Mouse (Mus musculus): ENCODE results near the gene Cox7a2. TPM values are rescaled to one million over a fixed set of nuclear protein-coding genes. Genes with fewer than 3 reads are reported as not detected.

The Cox7a2 gene
- total and polyA plus RNA-seq, 2 experiments from 2014 or later, result 1,889 to 2,951 TPM

DNA sequence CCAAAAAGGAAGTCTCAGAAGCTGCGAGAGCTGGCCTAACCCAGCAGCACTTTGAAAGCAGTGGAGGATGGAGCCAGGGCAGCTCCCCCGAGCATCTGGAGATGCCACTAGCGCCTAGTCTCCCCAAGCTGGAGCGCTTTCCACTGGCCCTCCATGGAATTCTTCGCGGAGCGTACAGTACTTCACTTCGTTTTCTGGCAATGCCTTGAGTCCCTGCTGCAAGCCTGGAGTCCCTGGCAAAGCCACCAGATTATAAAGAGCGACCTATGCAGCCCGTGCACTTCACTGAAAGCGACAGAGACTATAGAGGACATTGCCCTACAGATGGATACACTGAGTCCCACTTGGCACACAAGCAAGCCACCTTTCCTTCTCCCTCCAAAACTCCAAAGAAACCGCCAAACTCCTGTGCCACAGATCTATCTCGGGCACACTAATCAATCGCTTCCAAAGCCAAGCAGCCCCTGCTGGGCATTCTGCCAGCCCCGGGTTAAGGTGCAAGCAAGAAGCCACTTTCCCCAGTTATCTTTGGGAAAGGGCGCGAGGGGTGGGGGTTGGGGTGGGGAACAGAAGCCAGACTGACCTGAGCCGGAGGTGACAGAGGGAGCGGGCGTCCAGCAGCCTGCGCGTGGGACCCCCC, 41.7 kb downstream of the Cox7a2 start:
- peaks cover 10% of the 10 kb centered on the region for H3K4me1 ChIP-seq (ENCODE audit: control insufficient read depth, insufficient read depth)
- H3K4me3 ChIP-seq (ENCODE audit: low read depth, low read length), result peak overlapping the region; percentile 58
- H3K4me2 ChIP-seq (ENCODE audit: low read depth, low read length), result peak overlapping the region; percentile 86
- H3K9me3 ChIP-seq (replicated peaks; ENCODE audit: control insufficient read depth, low read length), result no peaks in the 10 kb centered on the region
- 1% methylated on average over 22 of the region's 22 CpGs for WGBS
- peaks cover 19% of the 10 kb centered on the region for H3K27me3 ChIP-seq (ENCODE audit: control insufficient read depth, insufficient read depth, low read length)
- peak overlapping the region; percentile 51 for H3K9ac ChIP-seq (replicated peaks; ENCODE audit: low read depth, low read length)
- TF ChIP-seq CTCF (IDR thresholded peaks at IDR 0.05; ENCODE audit: low read depth) (no peak), EP300 (IDR thresholded peaks at IDR 0.05; ENCODE audit: low read depth) (no peak)
- H3K27ac ChIP-seq (ENCODE audit: low read depth), result peak overlapping the region; percentile 40; the same call in 1 of the 2 replicates
- DNase-seq (ENCODE audit: low spot score), result no peak
- no peaks in the 10 kb centered on the region for H3K36me3 ChIP-seq (replicated peaks; ENCODE audit: control insufficient read depth, insufficient read depth, low read length)
- no peak for ATAC-seq (ENCODE audit: insufficient read depth, low read depth)

DNA sequence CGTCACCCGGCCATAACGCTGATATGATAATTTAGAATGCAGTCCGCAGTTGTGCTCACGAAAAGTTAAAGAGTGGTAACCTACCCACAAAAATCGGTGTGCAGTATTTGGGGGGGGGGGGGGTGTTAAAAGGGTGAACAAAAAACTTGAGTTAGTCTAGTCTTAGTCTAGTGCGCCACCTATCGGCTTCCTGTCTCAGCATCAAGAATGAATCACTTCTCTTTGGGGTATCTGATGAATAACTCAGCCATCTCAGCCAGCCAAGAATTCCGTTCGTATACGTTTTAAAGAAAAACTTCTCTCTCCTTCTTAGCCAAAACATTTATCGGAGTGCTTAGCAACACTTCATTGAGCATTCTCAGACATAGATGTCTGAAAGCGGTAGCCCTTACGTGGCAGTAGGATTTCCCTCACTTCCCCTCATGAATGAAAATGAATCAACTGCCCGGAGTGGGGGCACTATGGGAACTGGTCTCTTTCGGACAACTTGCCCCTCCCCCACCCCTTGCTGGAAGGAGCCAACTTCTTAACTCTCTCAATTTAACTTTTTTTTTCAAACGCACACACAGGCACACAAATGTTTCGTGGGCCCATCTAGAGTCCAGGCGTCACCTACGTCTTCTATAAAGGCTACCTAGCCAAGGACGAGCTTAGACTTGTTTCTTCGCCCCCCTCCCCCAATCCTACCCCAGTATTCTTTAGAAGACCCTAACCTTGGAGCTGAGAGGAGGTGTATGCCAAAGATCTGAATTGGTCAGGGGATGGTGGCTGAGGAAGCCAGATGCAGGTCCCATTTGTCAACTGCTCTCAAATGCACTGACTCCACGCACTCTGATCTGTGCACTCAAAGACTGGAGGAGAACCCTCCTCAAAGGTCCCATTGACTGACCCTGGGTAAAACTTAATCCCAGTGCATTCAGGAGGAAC, 42.5 kb downstream of the Cox7a2 start:
- Histone ChIP-seq H3K4me2 (ENCODE audit: low read depth, low read length) (peak overlapping the region; percentile 86), H3K27ac (ENCODE audit: low read depth) (no peak overlapping the region), H3K27me3 (ENCODE audit: control insufficient read depth, insufficient read depth, low read length) (peaks cover 19% of the 10 kb centered on the region), H3K36me3 (replicated peaks; ENCODE audit: control insufficient read depth, insufficient read depth, low read length) (no peaks in the 10 kb centered on the region), H3K4me3 (ENCODE audit: low read depth, low read length) (peak overlapping the region; percentile 58), H3K4me1 (ENCODE audit: control insufficient read depth, insufficient read depth) (peaks cover 10% of the 10 kb centered on the region), H3K9ac (replicated peaks; ENCODE audit: low read depth, low read length) (peak overlapping the region; percentile 51), H3K9me3 (replicated peaks; ENCODE audit: control insufficient read depth, low read length) (no peaks in the 10 kb centered on the region)
- no peak for ATAC-seq (ENCODE audit: insufficient read depth, low read depth)
- 9% methylated on average over 23 of the region's 23 CpGs for WGBS
- TF ChIP-seq CTCF (IDR thresholded peaks at IDR 0.05; ENCODE audit: low read depth) (peak; percentile 73), EP300 (IDR thresholded peaks at IDR 0.05; ENCODE audit: low read depth) (no peak)
- peak; percentile 82 for DNase-seq (ENCODE audit: low spot score)

DNA sequence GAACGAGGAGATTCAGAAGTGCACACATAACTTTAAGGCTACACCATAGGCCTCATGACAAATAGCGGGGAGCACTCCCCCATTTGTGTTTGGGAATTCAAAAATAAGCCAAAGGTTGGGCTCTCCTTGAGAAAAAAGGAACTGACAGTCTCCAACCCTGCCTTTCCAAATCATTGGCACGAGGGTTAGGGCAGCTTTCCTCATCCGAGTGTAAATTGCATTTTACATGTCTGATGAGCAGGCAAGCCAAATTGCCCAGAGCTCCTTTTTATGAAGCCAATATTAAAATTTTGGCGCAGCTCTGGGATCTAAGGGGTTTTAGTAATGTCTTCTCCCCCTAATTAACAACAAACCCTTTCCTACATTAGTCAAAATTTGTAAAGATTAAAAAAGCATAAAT, 43.2 kb downstream of the Cox7a2 start:
- TF ChIP-seq EP300 (IDR thresholded peaks at IDR 0.05; ENCODE audit: low read depth) (no peak), CTCF (IDR thresholded peaks at IDR 0.05; ENCODE audit: low read depth) (no peak)
- WGBS, result 33% methylated on average over 5 of the region's 5 CpGs
- H3K9me3 ChIP-seq (replicated peaks; ENCODE audit: control insufficient read depth, low read length), result no peaks in the 10 kb centered on the region
- H3K4me2 ChIP-seq (ENCODE audit: low read depth, low read length), result peak overlapping the region; percentile 86
- H3K36me3 ChIP-seq (replicated peaks; ENCODE audit: control insufficient read depth, insufficient read depth, low read length), result no peaks in the 10 kb centered on the region
- H3K9ac ChIP-seq (replicated peaks; ENCODE audit: low read depth, low read length), result peak overlapping the region; percentile 5; the same call in 1 of the 2 replicates
- peak overlapping the region; percentile 35; the same call in 1 of the 2 replicates for H3K27ac ChIP-seq (ENCODE audit: low read depth)
- peak overlapping the region; percentile 58 for H3K4me3 ChIP-seq (ENCODE audit: low read depth, low read length)
- ATAC-seq (ENCODE audit: insufficient read depth, low read depth) (no peak), DNase-seq (ENCODE audit: low spot score) (peak; percentile 18)
- peaks cover 19% of the 10 kb centered on the region for H3K27me3 ChIP-seq (ENCODE audit: control insufficient read depth, insufficient read depth, low read length)
- peaks cover 10% of the 10 kb centered on the region for H3K4me1 ChIP-seq (ENCODE audit: control insufficient read depth, insufficient read depth)

DNA sequence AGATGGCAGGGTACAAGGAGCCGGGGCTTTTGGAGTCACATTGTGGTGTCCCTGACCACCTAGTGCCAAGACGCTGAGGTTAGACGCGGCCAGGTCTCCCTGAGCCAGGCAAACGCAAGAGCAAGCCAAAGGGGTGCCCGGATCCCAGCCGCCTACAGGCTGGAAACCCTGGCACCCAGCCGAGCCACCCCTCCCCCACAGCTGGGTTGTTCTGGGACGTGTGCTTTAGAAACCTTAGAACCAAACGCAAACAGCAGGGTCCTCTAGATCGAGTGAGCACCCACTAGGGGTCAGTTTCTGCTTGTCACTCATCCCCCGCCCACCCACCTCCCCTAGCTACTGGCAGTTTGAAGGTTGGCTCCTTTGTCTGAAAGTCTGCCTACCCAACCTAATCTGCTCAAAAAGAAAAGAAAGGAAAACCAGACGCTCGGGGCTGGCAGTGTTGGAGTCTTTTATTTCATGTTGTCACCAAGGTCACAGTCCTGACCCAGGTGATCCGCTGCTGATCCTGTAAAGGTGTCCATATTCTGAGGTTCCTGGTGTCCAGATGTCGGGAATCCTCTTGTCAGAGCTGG, 45.1 kb downstream of the Cox7a2 start:
- Histone ChIP-seq H3K4me1 (ENCODE audit: control insufficient read depth, insufficient read depth) (peaks cover 8% of the 10 kb centered on the region), H3K36me3 (replicated peaks; ENCODE audit: control insufficient read depth, insufficient read depth, low read length) (no peaks in the 10 kb centered on the region), H3K27ac (ENCODE audit: low read depth) (peak overlapping the region; percentile 79), H3K27me3 (ENCODE audit: control insufficient read depth, insufficient read depth, low read length) (peaks cover 9% of the 10 kb centered on the region), H3K9me3 (replicated peaks; ENCODE audit: control insufficient read depth, low read length) (no peaks in the 10 kb centered on the region), H3K4me3 (ENCODE audit: low read depth, low read length) (peak overlapping the region; percentile 44), H3K9ac (replicated peaks; ENCODE audit: low read depth, low read length) (peak overlapping the region; percentile 50), H3K4me2 (ENCODE audit: low read depth, low read length) (peak overlapping the region; percentile 63)
- ATAC-seq (ENCODE audit: insufficient read depth, low read depth) (peak; percentile 83), DNase-seq (ENCODE audit: low spot score) (peak; percentile 69)
- TF ChIP-seq EP300 (IDR thresholded peaks at IDR 0.05; ENCODE audit: low read depth), result no peak
- peak; percentile 35 for TF ChIP-seq CTCF (IDR thresholded peaks at IDR 0.05; ENCODE audit: low read depth)
- WGBS, result 5% methylated on average over 16 of the region's 16 CpGs

Other genes starting within 250 kb of the Cox7a2 start
- 27.7 and 36.7 TPM in 2 replicates for gene Col12a1, start 41.0 kb downstream of the Cox7a2 start, total RNA-seq (2014; rRNA removed; ENCODE audit: low replicate concordance)
- 5.5 and 6.5 TPM in 2 replicates for gene Col12a1, start 41.0 kb downstream of the Cox7a2 start, polyA plus RNA-seq (2015; fragmentation: Nextera tagmentation; extraction: Ambion mirVana)
- 71.5 and 101 TPM in 2 replicates for gene Tmem30a, start 33.6 kb upstream of the Cox7a2 start, total RNA-seq (2014; rRNA removed; ENCODE audit: low replicate concordance)
- gene Tmem30a, start 33.6 kb upstream of the Cox7a2 start, polyA plus RNA-seq (2015; fragmentation: Nextera tagmentation; extraction: Ambion mirVana), result 59.6 and 61.7 TPM in 2 replicates

Measured in heart, postnatal 0 days (tissue).